Mouse (Mus musculus) stomach, postnatal 0 days (tissue): ENCODE measurements at regions not wholly inside any gene's neighbourhood (a gene's known extent, or its start where the extent isn't known, plus 50 kb on each side); places are given as distances from the start of the nearest gene placed in this dataset.

Source experiments
- ATAC-seq: fragments of 200-750 bp; cut with Nextera tagmentation; 2 replicates; pipeline ENCODE4 v1.8.0; 2017; ENCODE audit not compliant: low FRiP score, low TSS enrichment
- DNase-seq: peaks from one replicate; pipeline ENCODE4 v3.0.0-alpha.2; 2016; ENCODE audit warnings: low spot score
- H3K27ac ChIP-seq: fragments of 300-500 bp; sonication (generic); replicated peaks from 2 replicates; pipeline ENCODE4 v1.5.1; 2014; ENCODE audit warnings: mild to moderate bottlenecking, control low read depth
- H3K27me3 ChIP-seq: fragments of 300-500 bp; sonication (generic); 2 replicates; pipeline ENCODE4 v1.6.1; 2014; ENCODE audit warnings: low read length; ENCODE audit not compliant: control insufficient read depth, insufficient read depth
- H3K36me3 ChIP-seq: fragments of 300-500 bp; sonication (generic); 2 replicates; pipeline ENCODE4 v1.6.1; 2014; ENCODE audit warnings: low read length, mixed read lengths; ENCODE audit not compliant: control insufficient read depth, insufficient read depth
- H3K4me1 ChIP-seq: fragments of 300-500 bp; sonication (generic); replicated peaks from 2 replicates; pipeline ENCODE4 v1.6.1; 2014; ENCODE audit warnings: antibody characterized with exemption; ENCODE audit not compliant: control insufficient read depth, insufficient read depth
- H3K4me2 ChIP-seq: fragments of 300-500 bp; sonication (generic); replicated peaks from 2 replicates; pipeline ENCODE4 v1.6.1; 2014; ENCODE audit warnings: low read depth, mild to moderate bottlenecking, control low read depth, moderate library complexity
- H3K4me3 ChIP-seq: fragments of 300-500 bp; sonication (generic); 2 replicates; pipeline ENCODE4 v1.5.1; 2014; ENCODE audit warnings: low read depth, low read length, control low read depth
- H3K9ac ChIP-seq: fragments of 300-500 bp; sonication (generic); 2 replicates; pipeline ENCODE4 v1.6.1; 2014; ENCODE audit warnings: mild to moderate bottlenecking, low read length, control low read depth, mixed read lengths
- H3K9me3 ChIP-seq: fragments of 300-500 bp; sonication (generic); 2 replicates; pipeline ENCODE4 v1.6.1; 2016; ENCODE audit warnings: low read length; ENCODE audit not compliant: control insufficient read depth
- CTCF ChIP-seq: IDR thresholded peaks from 2 replicates; pipeline ENCODE4 v1.5.1; 2016; ENCODE audit warnings: antibody characterized with exemption, low read depth, mild to moderate bottlenecking, moderate library complexity
- EP300 ChIP-seq: optimal IDR thresholded peaks from 2 replicates; pipeline ENCODE3; 2016; ENCODE audit warnings: antibody characterized with exemption
- WGBS: fragments of 180-500 bp; shearing (Covaris S2); extraction: QIAGEN DNeasy Blood & Tissue Kit; methylation state at CpG from one replicate; pipeline ENCODE4 v1.1.7; 2014; 5-methylcytosine and 5-hydroxymethylcytosine counted together

- no peak for ATAC-seq
- H3K4me2 ChIP-seq: no peak overlapping the region
- H3K9me3 ChIP-seq: no peaks in the 10 kb centered on the region
- no peaks in the 10 kb centered on the region for H3K27me3 ChIP-seq
- H3K27ac ChIP-seq: no peak overlapping the region
- no peaks in the 10 kb centered on the region for H3K36me3 ChIP-seq
- TF ChIP-seq CTCF: no peak
- no peak for TF ChIP-seq EP300
- no peak overlapping the region for H3K4me3 ChIP-seq
- no peak overlapping the region for H3K9ac ChIP-seq
- no peaks in the 10 kb centered on the region for H3K4me1 ChIP-seq
- WGBS: 10% methylated on average over 1 of the region's 1 CpGs
- no peak for DNase-seq
These were observed 270.8 kb upstream of the Ngly1 start for GRCm38 (mm10) chr14:15978329-15978728.

GRCm38 (mm10) chr14:16005409-16005808, 243.7 kb upstream of the Ngly1 start:
- Histone ChIP-seq H3K4me3 (no peak overlapping the region), H3K4me1 (no peaks in the 10 kb centered on the region), H3K27ac (no peak overlapping the region), H3K4me2 (no peak overlapping the region), H3K9me3 (no peaks in the 10 kb centered on the region), H3K9ac (no peak overlapping the region), H3K36me3 (no peaks in the 10 kb centered on the region), H3K27me3 (no peaks in the 10 kb centered on the region)
- TF ChIP-seq CTCF: no peak
- TF ChIP-seq EP300: no peak
- DNase-seq (no peak), ATAC-seq (no peak)
- WGBS: 85% methylated on average over 1 of the region's 1 CpGs

- 83% methylated on average over 2 of the region's 2 CpGs for WGBS
- TF ChIP-seq CTCF (no peak), EP300 (no peak)
These were observed 242.1 kb upstream of the Ngly1 start for GRCm38 (mm10) chr14:16006968-16007367.

GRCm38 (mm10) chr14:16009778-16010177, 239.3 kb upstream of the Ngly1 start:
- H3K4me3 ChIP-seq: no peak overlapping the region
- H3K4me2 ChIP-seq: no peak overlapping the region
- ATAC-seq (no peak), DNase-seq (no peak)
- no peak overlapping the region for H3K9ac ChIP-seq
- H3K27ac ChIP-seq: no peak overlapping the region
- no peaks in the 10 kb centered on the region for H3K27me3 ChIP-seq
- no peaks in the 10 kb centered on the region for H3K4me1 ChIP-seq
- no peaks in the 10 kb centered on the region for H3K9me3 ChIP-seq
- H3K36me3 ChIP-seq: no peaks in the 10 kb centered on the region
- TF ChIP-seq CTCF (no peak), EP300 (no peak)

More at GRCm38 (mm10) chr14:16006968-16007367, 242.1 kb upstream of the Ngly1 start:
- Histone ChIP-seq H3K27me3 (no peaks in the 10 kb centered on the region), H3K4me3 (no peak overlapping the region), H3K4me1 (no peaks in the 10 kb centered on the region), H3K36me3 (no peaks in the 10 kb centered on the region), H3K9ac (no peak overlapping the region), H3K27ac (no peak overlapping the region), H3K4me2 (no peak overlapping the region), H3K9me3 (no peaks in the 10 kb centered on the region)
- DNase-seq: no peak
- no peak for ATAC-seq

- Histone ChIP-seq H3K36me3 (no peaks in the 10 kb centered on the region), H3K9me3 (no peaks in the 10 kb centered on the region), H3K9ac (no peak overlapping the region), H3K4me3 (no peak overlapping the region), H3K4me2 (no peak overlapping the region), H3K4me1 (no peaks in the 10 kb centered on the region), H3K27ac (no peak overlapping the region), H3K27me3 (no peaks in the 10 kb centered on the region)
- ATAC-seq: no peak
- TF ChIP-seq CTCF: no peak
- TF ChIP-seq EP300: no peak
- DNase-seq: no peak
These were observed 225.2 kb upstream of the Ngly1 start for GRCm38 (mm10) chr14:16023853-16024252.

GRCm38 (mm10) chr14:16037771-16038170, 211.3 kb upstream of the Ngly1 start:
- DNase-seq: no peak
- no peak overlapping the region for H3K27ac ChIP-seq
- no peaks in the 10 kb centered on the region for H3K27me3 ChIP-seq
- no peak overlapping the region for H3K9ac ChIP-seq
- no peak overlapping the region for H3K4me2 ChIP-seq
- H3K4me1 ChIP-seq: no peaks in the 10 kb centered on the region
- no peak overlapping the region for H3K4me3 ChIP-seq
- no peaks in the 10 kb centered on the region for H3K36me3 ChIP-seq
- no peaks in the 10 kb centered on the region for H3K9me3 ChIP-seq
- ATAC-seq: no peak
- TF ChIP-seq EP300 (no peak), CTCF (no peak)
